Mouse (Mus musculus): Measurements from ENCODE around the gene Ikzf4. TPM values are rescaled to one million over a fixed set of nuclear protein-coding genes. Genes with fewer than 3 reads are reported as not detected.
A peak's percentile ranks its signal among the peaks of the same experiment; 100 is the strongest.
"Not testable (repeated sequence)": the region's sequence is repeated elsewhere in the genome, so short reads cannot be mapped to it uniquely, and the experiment has no call there.

Ikzf4 gene
- polyA plus RNA-seq, 1 experiment: 0.32 TPM

GRCm38 (mm10) chr10:128626311-128627310 lies 19.2 kb downstream of the Ikzf4 start, which contains the start of gene Rps26:
Gene Rps26 (minus strand): TSS chr10:128626747.
- H3K27ac ChIP-seq (replicated peaks; ENCODE audit: low read depth, low read length): peak within 1 kb of the TSS; percentile 83
- peaks cover 4% of the 10 kb centered on the region for H3K4me1 ChIP-seq (ENCODE audit: control insufficient read depth, insufficient read depth, insufficient read length, low read length)
- H3K4me3 ChIP-seq (ENCODE audit: insufficient read depth, low read depth, low read length): peak within 1 kb of the TSS; percentile 97

- H3K27ac ChIP-seq (replicated peaks; ENCODE audit: low read depth, low read length): no peak overlapping the region
- peak overlapping the region; percentile 97 for H3K4me3 ChIP-seq (ENCODE audit: insufficient read depth, low read depth, low read length)
- peaks cover 4% of the 10 kb centered on the region for H3K4me1 ChIP-seq (ENCODE audit: control insufficient read depth, insufficient read depth, insufficient read length, low read length)
Measured at GRCm38 (mm10) chr10:128625287-128625894, 20.4 kb downstream of the Ikzf4 start.

GRCm38 (mm10) chr10:128623106-128623613 lies 22.6 kb downstream of the Ikzf4 start:
- H3K4me1 ChIP-seq (ENCODE audit: control insufficient read depth, insufficient read depth, insufficient read length, low read length); H3K27ac ChIP-seq (replicated peaks; ENCODE audit: low read depth, low read length); H3K4me3 ChIP-seq (ENCODE audit: insufficient read depth, low read depth, low read length): not testable (repeated sequence)

GRCm38 (mm10) chr10:128622702-128623101 lies 23.1 kb downstream of the Ikzf4 start:
- Histone ChIP-seq H3K4me1 (ENCODE audit: control insufficient read depth, insufficient read depth, insufficient read length, low read length) (peaks cover 4% of the 10 kb centered on the region), H3K27ac (replicated peaks; ENCODE audit: low read depth, low read length) (no peak overlapping the region), H3K4me3 (ENCODE audit: insufficient read depth, low read depth, low read length) (no peak overlapping the region)

GRCm38 (mm10) chr10:128621986-128622520 lies 23.7 kb downstream of the Ikzf4 start:
- no peak overlapping the region for H3K4me3 ChIP-seq (ENCODE audit: insufficient read depth, low read depth, low read length)
- H3K4me1 ChIP-seq (ENCODE audit: control insufficient read depth, insufficient read depth, insufficient read length, low read length): peaks cover 4% of the 10 kb centered on the region
- H3K27ac ChIP-seq (replicated peaks; ENCODE audit: low read depth, low read length): no peak overlapping the region

- Histone ChIP-seq H3K27ac (replicated peaks; ENCODE audit: low read depth, low read length) (no peak overlapping the region), H3K4me1 (ENCODE audit: control insufficient read depth, insufficient read depth, insufficient read length, low read length) (peaks cover under 1% of the 10 kb centered on the region; the same call in 1 of the 2 replicates), H3K4me3 (ENCODE audit: insufficient read depth, low read depth, low read length) (no peak overlapping the region)
Measured at GRCm38 (mm10) chr10:128620241-128620640, 25.6 kb downstream of the Ikzf4 start.

- not testable (repeated sequence) for H3K27ac ChIP-seq (replicated peaks; ENCODE audit: low read depth, low read length); H3K4me1 ChIP-seq (ENCODE audit: control insufficient read depth, insufficient read depth, insufficient read length, low read length)
Measured at GRCm38 (mm10) chr10:128619148-128619547, 26.6 kb downstream of the Ikzf4 start.

GRCm38 (mm10) chr10:128618570-128618969 lies 27.2 kb downstream of the Ikzf4 start:
- no peak overlapping the region for H3K4me3 ChIP-seq (ENCODE audit: insufficient read depth, low read depth, low read length)
- no peak overlapping the region for H3K27ac ChIP-seq (replicated peaks; ENCODE audit: low read depth, low read length)
- no peaks in the 10 kb centered on the region for H3K4me1 ChIP-seq (ENCODE audit: control insufficient read depth, insufficient read depth, insufficient read length, low read length)

More at GRCm38 (mm10) chr10:128619148-128619547, 26.6 kb downstream of the Ikzf4 start:
- H3K4me3 ChIP-seq (ENCODE audit: insufficient read depth, low read depth, low read length): not testable (repeated sequence)

GRCm38 (mm10) chr10:128615798-128616448 lies 29.9 kb downstream of the Ikzf4 start:
- H3K4me1 ChIP-seq (ENCODE audit: control insufficient read depth, insufficient read depth, insufficient read length, low read length); H3K4me3 ChIP-seq (ENCODE audit: insufficient read depth, low read depth, low read length); H3K27ac ChIP-seq (replicated peaks; ENCODE audit: low read depth, low read length): not testable (repeated sequence)

- no peak overlapping the region for H3K27ac ChIP-seq (replicated peaks; ENCODE audit: low read depth, low read length)
- H3K4me3 ChIP-seq (ENCODE audit: insufficient read depth, low read depth, low read length): no peak overlapping the region
- no peaks in the 10 kb centered on the region for H3K4me1 ChIP-seq (ENCODE audit: control insufficient read depth, insufficient read depth, insufficient read length, low read length)
Measured at GRCm38 (mm10) chr10:128614934-128615333, 30.9 kb downstream of the Ikzf4 start.

- H3K4me1 ChIP-seq (ENCODE audit: control insufficient read depth, insufficient read depth, insufficient read length, low read length); H3K4me3 ChIP-seq (ENCODE audit: insufficient read depth, low read depth, low read length); H3K27ac ChIP-seq (replicated peaks; ENCODE audit: low read depth, low read length): not testable (repeated sequence)
Measured at GRCm38 (mm10) chr10:128613820-128614219, 32.0 kb downstream of the Ikzf4 start.

- no peaks in the 10 kb centered on the region for H3K4me1 ChIP-seq (ENCODE audit: control insufficient read depth, insufficient read depth, insufficient read length, low read length)
- H3K4me3 ChIP-seq (ENCODE audit: insufficient read depth, low read depth, low read length): no peak overlapping the region
- H3K27ac ChIP-seq (replicated peaks; ENCODE audit: low read depth, low read length): no peak overlapping the region
Measured at GRCm38 (mm10) chr10:128613154-128613440, 32.7 kb downstream of the Ikzf4 start.

- no peaks in the 10 kb centered on the region for H3K4me1 ChIP-seq (ENCODE audit: control insufficient read depth, insufficient read depth, insufficient read length, low read length)
- H3K4me3 ChIP-seq (ENCODE audit: insufficient read depth, low read depth, low read length): no peak overlapping the region
- no peak overlapping the region for H3K27ac ChIP-seq (replicated peaks; ENCODE audit: low read depth, low read length)
Measured at GRCm38 (mm10) chr10:128612433-128613153, 33.2 kb downstream of the Ikzf4 start.

- Histone ChIP-seq H3K4me3 (ENCODE audit: insufficient read depth, low read depth, low read length) (no peak overlapping the region), H3K27ac (replicated peaks; ENCODE audit: low read depth, low read length) (no peak overlapping the region), H3K4me1 (ENCODE audit: control insufficient read depth, insufficient read depth, insufficient read length, low read length) (no peaks in the 10 kb centered on the region)
Measured at GRCm38 (mm10) chr10:128606483-128606882, 39.3 kb downstream of the Ikzf4 start.

Data from brown adipose tissue, adult 24 weeks (tissue).